Mouse (Mus musculus): ENCODE measurements around the gene Olfr748.
"Not testable (repeated sequence)": the region's sequence is repeated elsewhere in the genome, so short reads cannot be mapped to it uniquely, and the experiment has no call there.

Olfr748 gene

GRCm38 (mm10) chr14:50707073-50707472, at the start of gene Olfr748:
Gene Olfr748 (plus strand): TSS chr14:50707373.
- no peak for DNase-seq (ENCODE audit: low read depth, low spot score)

- DNase-seq (ENCODE audit: low read depth, low spot score) = no peak
Observed at GRCm38 (mm10) chr14:50693106-50693505, 14.1 kb upstream of the Olfr748 start, which contains the start of gene Olfr747. Gene Olfr747 (minus strand): TSS chr14:50693206.

GRCm38 (mm10) chr14:50719875-50720274, 12.7 kb downstream of the Olfr748 start:
- not testable (repeated sequence) for DNase-seq (ENCODE audit: low read depth, low spot score)

DNA sequence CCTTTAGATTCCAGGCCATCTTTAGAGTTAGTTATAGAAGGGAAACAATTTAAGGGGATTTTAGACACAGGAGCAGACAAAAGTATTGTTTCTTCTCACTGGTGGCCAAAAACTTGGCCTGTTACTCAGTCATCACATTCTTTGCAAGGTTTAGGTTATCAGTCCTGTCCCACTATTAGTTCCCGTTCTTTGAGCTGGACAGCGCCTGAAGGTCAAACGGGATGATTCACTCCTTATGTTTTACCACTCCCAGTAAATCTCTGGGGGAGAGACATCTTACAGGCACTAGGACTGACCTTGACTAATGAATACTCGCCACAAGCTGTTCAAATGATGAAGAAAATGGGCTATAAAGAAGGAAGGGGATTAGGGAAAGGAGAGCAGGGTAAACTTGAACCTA, 15.2 kb downstream of the Olfr748 start:
- DNase-seq (ENCODE audit: low read depth, low spot score) = not testable (repeated sequence)

DNA sequence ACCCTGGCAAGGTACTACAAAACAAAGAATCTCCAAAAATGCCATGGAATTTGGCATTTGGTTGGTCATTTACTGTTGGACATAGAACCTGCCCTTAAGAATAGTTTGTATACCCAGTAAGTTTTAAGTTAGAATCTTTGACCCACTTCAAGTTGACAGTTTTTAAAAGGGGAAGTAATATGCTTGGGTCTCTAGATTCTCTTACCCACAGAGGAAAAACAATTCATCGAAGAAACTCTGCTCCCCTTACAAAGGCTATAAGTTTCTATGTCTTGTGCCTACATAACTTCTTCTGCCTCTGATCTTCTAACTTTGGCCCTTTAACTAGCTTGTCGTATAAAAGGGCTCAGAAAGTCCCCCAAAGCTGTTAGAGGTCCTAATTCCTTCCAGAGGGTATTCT, 33.2 kb downstream of the Olfr748 start:
- DNase-seq (ENCODE audit: low read depth, low spot score) = no peak

DNA sequence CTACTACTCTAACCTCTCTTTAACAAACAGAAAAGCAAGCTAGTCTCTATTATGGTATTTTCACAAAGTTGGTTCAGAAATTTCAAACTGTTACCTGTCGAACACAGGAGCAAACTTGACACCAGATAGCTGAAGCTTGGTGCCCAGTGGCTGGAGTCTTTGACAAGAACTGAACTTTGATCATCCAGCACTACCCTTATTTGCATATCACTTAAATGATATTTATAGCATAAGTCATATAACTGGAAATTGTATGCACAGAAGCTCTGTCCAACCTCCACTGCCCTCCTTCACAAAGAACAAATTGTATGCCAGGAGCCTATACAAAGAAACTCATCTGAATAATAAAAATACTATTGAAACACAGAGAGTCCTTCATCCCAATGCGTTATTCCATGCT, 34.4 kb downstream of the Olfr748 start:
- no peak for DNase-seq (ENCODE audit: low read depth, low spot score)

DNA sequence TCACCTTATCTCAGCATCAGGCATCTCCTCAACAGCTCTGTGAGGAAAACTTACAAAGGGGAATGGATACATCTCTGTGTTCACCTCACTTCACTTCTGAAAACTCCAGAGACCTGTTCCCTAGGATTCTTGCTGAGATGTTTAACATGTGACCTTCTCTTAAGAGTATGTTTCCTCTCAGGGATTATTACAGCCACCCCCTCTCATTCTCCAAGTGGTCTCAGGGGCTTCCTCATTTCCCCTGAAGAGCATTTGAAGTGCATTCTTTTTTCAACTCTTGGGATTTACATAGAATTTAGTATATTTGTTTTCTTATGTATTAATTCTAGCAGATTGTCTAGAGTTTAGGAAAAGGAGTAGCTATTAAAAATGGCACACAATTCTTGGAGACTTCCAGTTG, 37.8 kb downstream of the Olfr748 start, which contains the start of gene Olfr749:
TSS of gene Olfr749 (minus strand) at position 101 of the 400 bp plus-strand sequence.
- no peak for DNase-seq (ENCODE audit: low read depth, low spot score)

GRCm38 (mm10) chr14:50758416-50759085, 51.4 kb downstream of the Olfr748 start:
- no peak for DNase-seq (ENCODE audit: low read depth, low spot score)

Data from skeletal muscle tissue, adult 2 months (tissue).